Mouse (Mus musculus): ENCODE data around the gene Slc23a4.

DNA sequence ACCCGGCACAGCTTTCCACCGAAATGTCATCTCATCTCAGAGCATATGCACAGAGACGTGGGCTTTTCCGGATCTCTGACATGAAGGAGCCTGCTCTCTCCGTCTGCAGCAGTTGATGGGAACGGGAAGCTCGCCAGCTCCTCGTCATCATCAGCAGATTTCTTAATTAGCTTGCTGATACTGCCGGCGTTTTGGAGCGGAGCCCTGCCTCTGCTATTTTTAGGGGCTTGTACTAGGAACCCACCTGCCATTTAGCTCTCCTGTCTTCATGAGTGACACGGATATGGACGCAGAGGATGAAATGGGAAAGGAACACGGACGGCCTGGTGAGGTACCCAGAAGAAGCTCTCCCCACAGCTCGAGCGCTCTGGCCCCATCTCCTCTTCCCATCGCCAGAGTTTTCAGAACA lies 14.1 kb upstream of the Slc23a4 start:
- TF ChIP-seq CTCF (IDR thresholded peaks at IDR 0.05; ENCODE audit: control insufficient read depth, insufficient read depth, low read length), result no peak
- no peak for TF ChIP-seq POLR2A (IDR thresholded peaks at IDR 0.05; ENCODE audit: borderline replicate concordance, control insufficient read depth, low read depth, low read length)
